Mouse (Mus musculus): ENCODE data around the gene Adat3. TPM values are rescaled to one million over a fixed set of nuclear protein-coding genes. Genes with fewer than 3 reads are reported as not detected.
A peak's percentile ranks its signal among the peaks of the same experiment; 100 is the strongest.

The Adat3 gene
- polyA plus RNA-seq, 1 experiment from 2014 or later = 4.8 TPM

GRCm38 (mm10) chr10:80570871-80571836 is 31.5 kb upstream of the Adat3 start:
- 26% methylated on average over 30 of the region's 30 CpGs for WGBS
- H3K4me1 ChIP-seq (ENCODE audit: insufficient read depth, low read depth, low read length) = peaks cover 17% of the 10 kb centered on the region

GRCm38 (mm10) chr10:80572477-80572876 is 30.2 kb upstream of the Adat3 start:
- ATAC-seq (no peak), DNase-seq (ENCODE audit: low spot score) (no peak)
- H3K27me3 ChIP-seq (replicated peaks; ENCODE audit: insufficient read depth, low read length) = no peaks in the 10 kb centered on the region
- 74% methylated on average over 2 of the region's 2 CpGs for WGBS
- no peak overlapping the region for H3K27ac ChIP-seq (ENCODE audit: low read length)
- H3K9ac ChIP-seq (replicated peaks; ENCODE audit: low read depth) = no peak overlapping the region
- no peak for TF ChIP-seq CTCF (IDR thresholded peaks at IDR 0.05)
- no peak for TF ChIP-seq EP300 (IDR thresholded peaks at IDR 0.05)
- H3K36me3 ChIP-seq (ENCODE audit: insufficient read depth, low read length) = no peaks in the 10 kb centered on the region
- H3K4me3 ChIP-seq (ENCODE audit: low read depth, low read length) = no peak overlapping the region
- H3K4me1 ChIP-seq (ENCODE audit: insufficient read depth, low read depth, low read length) = peaks cover 18% of the 10 kb centered on the region
- no peak overlapping the region for H3K4me2 ChIP-seq (replicated peaks; ENCODE audit: low read depth, low read length)
- no peaks in the 10 kb centered on the region for H3K9me3 ChIP-seq (ENCODE audit: low read length)

More at GRCm38 (mm10) chr10:80570871-80571836, 31.5 kb upstream of the Adat3 start:
- ATAC-seq (peak; percentile 47), DNase-seq (ENCODE audit: low spot score) (peak; percentile 69)
- no peak overlapping the region for H3K9ac ChIP-seq (replicated peaks; ENCODE audit: low read depth)
- H3K27me3 ChIP-seq (replicated peaks; ENCODE audit: insufficient read depth, low read length) = no peaks in the 10 kb centered on the region
- H3K27ac ChIP-seq (ENCODE audit: low read length) = no peak overlapping the region
- H3K9me3 ChIP-seq (ENCODE audit: low read length) = no peaks in the 10 kb centered on the region
- no peak overlapping the region; the same call in 1 of the 2 replicates for H3K4me3 ChIP-seq (ENCODE audit: low read depth, low read length)
- H3K36me3 ChIP-seq (ENCODE audit: insufficient read depth, low read length) = no peaks in the 10 kb centered on the region
- TF ChIP-seq CTCF (IDR thresholded peaks at IDR 0.05) (no peak), EP300 (IDR thresholded peaks at IDR 0.05) (no peak)
- peak overlapping the region; percentile 28 for H3K4me2 ChIP-seq (replicated peaks; ENCODE audit: low read depth, low read length)

- ATAC-seq (no peak), DNase-seq (ENCODE audit: low spot score) (no peak)
- Histone ChIP-seq H3K9me3 (ENCODE audit: low read length) (no peaks in the 10 kb centered on the region), H3K4me2 (replicated peaks; ENCODE audit: low read depth, low read length) (no peak overlapping the region), H3K27me3 (replicated peaks; ENCODE audit: insufficient read depth, low read length) (no peaks in the 10 kb centered on the region), H3K4me1 (ENCODE audit: insufficient read depth, low read depth, low read length) (peaks cover 18% of the 10 kb centered on the region), H3K9ac (replicated peaks; ENCODE audit: low read depth) (no peak overlapping the region), H3K36me3 (ENCODE audit: insufficient read depth, low read length) (no peaks in the 10 kb centered on the region), H3K4me3 (ENCODE audit: low read depth, low read length) (no peak overlapping the region), H3K27ac (ENCODE audit: low read length) (no peak overlapping the region)
- WGBS = 59% methylated on average over 9 of the region's 9 CpGs
- no peak for TF ChIP-seq CTCF (IDR thresholded peaks at IDR 0.05)
- TF ChIP-seq EP300 (IDR thresholded peaks at IDR 0.05) = no peak
These were observed 28.7 kb upstream of the Adat3 start for GRCm38 (mm10) chr10:80573944-80574343.

GRCm38 (mm10) chr10:80574896-80575295 is 27.8 kb upstream of the Adat3 start:
- Histone ChIP-seq H3K36me3 (ENCODE audit: insufficient read depth, low read length) (no peaks in the 10 kb centered on the region), H3K27me3 (replicated peaks; ENCODE audit: insufficient read depth, low read length) (no peaks in the 10 kb centered on the region), H3K9me3 (ENCODE audit: low read length) (no peaks in the 10 kb centered on the region), H3K27ac (ENCODE audit: low read length) (no peak overlapping the region), H3K4me3 (ENCODE audit: low read depth, low read length) (no peak overlapping the region), H3K4me1 (ENCODE audit: insufficient read depth, low read depth, low read length) (peaks cover 18% of the 10 kb centered on the region), H3K9ac (replicated peaks; ENCODE audit: low read depth) (no peak overlapping the region), H3K4me2 (replicated peaks; ENCODE audit: low read depth, low read length) (no peak overlapping the region)
- TF ChIP-seq EP300 (IDR thresholded peaks at IDR 0.05) (no peak), CTCF (IDR thresholded peaks at IDR 0.05) (no peak)
- WGBS = 68% methylated on average over 3 of the region's 3 CpGs
- DNase-seq (ENCODE audit: low spot score) (no peak), ATAC-seq (no peak)

GRCm38 (mm10) chr10:80575925-80576324 is 26.8 kb upstream of the Adat3 start:
- ATAC-seq (no peak), DNase-seq (ENCODE audit: low spot score) (no peak)
- Histone ChIP-seq H3K27ac (ENCODE audit: low read length) (no peak overlapping the region), H3K4me3 (ENCODE audit: low read depth, low read length) (peak overlapping the region; percentile 74), H3K36me3 (ENCODE audit: insufficient read depth, low read length) (no peaks in the 10 kb centered on the region), H3K27me3 (replicated peaks; ENCODE audit: insufficient read depth, low read length) (no peaks in the 10 kb centered on the region), H3K4me2 (replicated peaks; ENCODE audit: low read depth, low read length) (peak overlapping the region; percentile 97), H3K4me1 (ENCODE audit: insufficient read depth, low read depth, low read length) (peaks cover 12% of the 10 kb centered on the region), H3K9me3 (ENCODE audit: low read length) (no peaks in the 10 kb centered on the region), H3K9ac (replicated peaks; ENCODE audit: low read depth) (peak overlapping the region; percentile 48; the same call in 1 of the 2 replicates)
- WGBS = 8% methylated on average over 17 of the region's 17 CpGs
- TF ChIP-seq EP300 (IDR thresholded peaks at IDR 0.05) = no peak

- Histone ChIP-seq H3K4me1 (ENCODE audit: insufficient read depth, low read depth, low read length) (peaks cover 7% of the 10 kb centered on the region), H3K9ac (replicated peaks; ENCODE audit: low read depth) (peak overlapping the region; percentile 48), H3K36me3 (ENCODE audit: insufficient read depth, low read length) (no peaks in the 10 kb centered on the region), H3K27ac (ENCODE audit: low read length) (peak overlapping the region; percentile 82), H3K4me2 (replicated peaks; ENCODE audit: low read depth, low read length) (peak overlapping the region; percentile 97), H3K4me3 (ENCODE audit: low read depth, low read length) (peak overlapping the region; percentile 74), H3K27me3 (replicated peaks; ENCODE audit: insufficient read depth, low read length) (no peaks in the 10 kb centered on the region), H3K9me3 (ENCODE audit: low read length) (no peaks in the 10 kb centered on the region)
- WGBS = 1% methylated on average over 53 of the region's 96 CpGs
- peak; percentile 11 for ATAC-seq
- TF ChIP-seq EP300 (IDR thresholded peaks at IDR 0.05) = no peak
- no peak for TF ChIP-seq CTCF (IDR thresholded peaks at IDR 0.05)
- DNase-seq (ENCODE audit: low spot score) = peak; percentile 56
These were observed 26.1 kb upstream of the Adat3 start for GRCm38 (mm10) chr10:80576351-80577194.

Measured in lung, postnatal 0 days (tissue).